Mouse (Mus musculus) heart, postnatal 0 days (tissue): ENCODE data around the gene Lrp1. TPM values are rescaled to one million over a fixed set of nuclear protein-coding genes. Genes with fewer than 3 reads are reported as not detected.
A peak's percentile ranks its signal among the peaks of the same experiment; 100 is the strongest.

ENCODE experiments used
- ATAC-seq: fragments of 200-750 bp; cut with Nextera tagmentation; 2 replicates; pipeline ENCODE4 v1.8.0; 2017; ENCODE audit warnings: low read depth, moderate number of reproducible peaks, moderate library complexity; ENCODE audit not compliant: insufficient read depth
- DNase-seq: peaks from one replicate; pipeline ENCODE4 v3.0.0-alpha.2; 2016; ENCODE audit warnings: low spot score
- H3K27ac ChIP-seq: fragments of 300-500 bp; sonication (generic); 2 replicates; pipeline ENCODE4 v1.5.1; 2014; ENCODE audit warnings: low read depth, mild to moderate bottlenecking
- H3K27me3 ChIP-seq: fragments of 300-500 bp; sonication (generic); 2 replicates; pipeline ENCODE4 v1.6.1; 2014; ENCODE audit warnings: low read length, mixed read lengths; ENCODE audit not compliant: control insufficient read depth, insufficient read depth
- H3K36me3 ChIP-seq: fragments of 300-500 bp; sonication (generic); replicated peaks from 2 replicates; pipeline ENCODE4 v1.6.1; 2014; ENCODE audit warnings: low read length, mixed read lengths; ENCODE audit not compliant: control insufficient read depth, insufficient read depth
- H3K4me1 ChIP-seq: fragments of 300-500 bp; sonication (generic); 2 replicates; pipeline ENCODE4 v1.6.1; 2014; ENCODE audit warnings: antibody characterized with exemption; ENCODE audit not compliant: control insufficient read depth, insufficient read depth
- H3K4me2 ChIP-seq: fragments of 300-500 bp; sonication (generic); 2 replicates; pipeline ENCODE4 v1.6.1; 2014; ENCODE audit warnings: low read depth, mild to moderate bottlenecking, low read length, moderate library complexity
- H3K4me3 ChIP-seq: fragments of 300-500 bp; sonication (generic); 2 replicates; pipeline ENCODE4 v1.5.1; 2014; ENCODE audit warnings: low read depth, low read length
- H3K9ac ChIP-seq: fragments of 300-500 bp; sonication (generic); replicated peaks from 2 replicates; pipeline ENCODE4 v1.6.1; 2014; ENCODE audit warnings: low read depth, low read length, mixed read lengths
- H3K9me3 ChIP-seq: fragments of 300-500 bp; sonication (generic); replicated peaks from 2 replicates; pipeline ENCODE4 v1.6.1; 2016; ENCODE audit warnings: low read length; ENCODE audit not compliant: control insufficient read depth
- CTCF ChIP-seq: IDR thresholded peaks from 2 replicates; pipeline ENCODE4 v1.5.1; 2016; ENCODE audit warnings: antibody characterized with exemption, control low read depth, low read depth
- EP300 ChIP-seq: IDR thresholded peaks from 2 replicates; pipeline ENCODE4 v1.6.1; 2016; ENCODE audit warnings: antibody characterized with exemption, low read depth
- WGBS: fragments of 180-500 bp; shearing (Covaris S2); extraction: QIAGEN DNeasy Blood & Tissue Kit; methylation state at CpG from one replicate; pipeline ENCODE4 v1.1.7; 2014; 5-methylcytosine and 5-hydroxymethylcytosine counted together
- polyA plus RNA-seq: library from polyadenylated mRNA; unstranded; fragments of >200 nt; fragmentation: Nextera tagmentation; extraction: Ambion mirVana; gene quantifications from 2 replicates; pipeline ENCODE4 v1.2.1, GENCODE M21; 2015
- total RNA-seq: library from RNA; depleted of rRNA; stranded (reverse); fragments of >200 nt; gene quantifications from 2 replicates; pipeline ENCODE4 v1.2.3, GENCODE M21; 2014; ENCODE audit warnings: low replicate concordance

Lrp1 gene
- total and polyA plus RNA-seq, 2 experiments from 2014 or later = 15.7 to 65.9 TPM

- no peaks in the 10 kb centered on the region; the same call in 1 of the 2 replicates for H3K4me1 ChIP-seq
- 73% methylated on average over 3 of the region's 3 CpGs for WGBS
- no peak overlapping the region for H3K4me3 ChIP-seq
- H3K9me3 ChIP-seq = no peaks in the 10 kb centered on the region
- H3K4me2 ChIP-seq = no peak overlapping the region
- 0 out of 2 replicates have a peak, but pooled peaks cover 6% of the 10 kb centered on the region for H3K36me3 ChIP-seq
- no peak overlapping the region for H3K27ac ChIP-seq
- no peak for DNase-seq
- H3K27me3 ChIP-seq = 0 out of 2 replicates have a peak, but pooled peaks cover under 1% of the 10 kb centered on the region
- no peak overlapping the region for H3K9ac ChIP-seq
- TF ChIP-seq EP300 (no peak), CTCF (no peak)
- no peak for ATAC-seq
Measured at GRCm38 (mm10) chr10:127543916-127544315, 77.0 kb downstream of the Lrp1 start.

GRCm38 (mm10) chr10:127542720-127543119 is 78.2 kb downstream of the Lrp1 start:
- WGBS = 69% methylated on average over 6 of the region's 6 CpGs
- Histone ChIP-seq H3K4me1 (no peaks in the 10 kb centered on the region; the same call in 1 of the 2 replicates), H3K4me3 (no peak overlapping the region), H3K4me2 (no peak overlapping the region), H3K9ac (no peak overlapping the region), H3K36me3 (0 out of 2 replicates have a peak, but pooled peaks cover 6% of the 10 kb centered on the region), H3K27me3 (0 out of 2 replicates have a peak, but pooled peaks cover 4% of the 10 kb centered on the region), H3K27ac (no peak overlapping the region), H3K9me3 (no peaks in the 10 kb centered on the region)
- no peak for ATAC-seq
- DNase-seq = no peak
- TF ChIP-seq CTCF (no peak), EP300 (no peak)

- no peak; the same call in 1 of the 2 replicates for ATAC-seq
- 44% methylated on average over 13 of the region's 13 CpGs for WGBS
- TF ChIP-seq EP300 (no peak), CTCF (no peak)
- Histone ChIP-seq H3K4me2 (no peak overlapping the region), H3K4me3 (no peak overlapping the region), H3K27me3 (peaks cover 5% of the 10 kb centered on the region; the same call in 1 of the 2 replicates), H3K36me3 (0 out of 2 replicates have a peak, but pooled peaks cover 6% of the 10 kb centered on the region), H3K27ac (no peak overlapping the region), H3K9ac (no peak overlapping the region), H3K9me3 (no peaks in the 10 kb centered on the region), H3K4me1 (no peaks in the 10 kb centered on the region; the same call in 1 of the 2 replicates)
- DNase-seq = no peak
Measured at GRCm38 (mm10) chr10:127542084-127542483, 78.9 kb downstream of the Lrp1 start.

- no peak overlapping the region for H3K9ac ChIP-seq
- no peak for TF ChIP-seq CTCF
- TF ChIP-seq EP300 = no peak
- DNase-seq (no peak), ATAC-seq (no peak)
- H3K27ac ChIP-seq = no peak overlapping the region
- H3K27me3 ChIP-seq = peaks cover 11% of the 10 kb centered on the region
- 0 out of 2 replicates have a peak, but pooled peaks cover 6% of the 10 kb centered on the region for H3K36me3 ChIP-seq
- no peaks in the 10 kb centered on the region; the same call in 1 of the 2 replicates for H3K4me1 ChIP-seq
- 95% methylated on average over 8 of the region's 8 CpGs for WGBS
- H3K4me2 ChIP-seq = no peak overlapping the region
- no peak overlapping the region for H3K4me3 ChIP-seq
- H3K9me3 ChIP-seq = no peaks in the 10 kb centered on the region
Measured at GRCm38 (mm10) chr10:127541510-127541909, 79.4 kb downstream of the Lrp1 start.

- ATAC-seq (peak; percentile 34; the same call in 1 of the 2 replicates), DNase-seq (peak; percentile 70)
- Histone ChIP-seq H3K4me3 (no peak overlapping the region), H3K27ac (no peak overlapping the region), H3K27me3 (peaks cover 45% of the 10 kb centered on the region), H3K4me1 (peaks cover 7% of the 10 kb centered on the region; the same call in 1 of the 2 replicates), H3K9ac (no peak overlapping the region), H3K9me3 (no peaks in the 10 kb centered on the region), H3K36me3 (no peaks in the 10 kb centered on the region), H3K4me2 (no peak overlapping the region)
- TF ChIP-seq EP300 (no peak), CTCF (peak; percentile 96)
- 25% methylated on average over 7 of the region's 7 CpGs for WGBS
Measured at GRCm38 (mm10) chr10:127537854-127538583, 82.9 kb downstream of the Lrp1 start.
